Mouse (Mus musculus) heart, adult 11 months (tissue): Measurements from ENCODE around the gene Adgrl3.

ENCODE experiments used
- DNase-seq: peaks from one replicate; pipeline ENCODE4 v3.0.0; 2022

Gene Adgrl3

GRCm38 (mm10) chr5:81686206-81686605 lies 666.3 kb downstream of the Adgrl3 start:
- no peak for DNase-seq

- DNase-seq: peak; percentile 59
These were observed 666.9 kb downstream of the Adgrl3 start for GRCm38 (mm10) chr5:81686845-81687244.

GRCm38 (mm10) chr5:81729620-81730019 lies 709.7 kb downstream of the Adgrl3 start:
- DNase-seq: no peak

GRCm38 (mm10) chr5:81736008-81736407 lies 716.1 kb downstream of the Adgrl3 start:
- no peak for DNase-seq

GRCm38 (mm10) chr5:81738286-81739032 lies 718.5 kb downstream of the Adgrl3 start:
- no peak for DNase-seq

GRCm38 (mm10) chr5:81752426-81752825 lies 732.5 kb downstream of the Adgrl3 start:
- DNase-seq: no peak

GRCm38 (mm10) chr5:81755711-81756110 lies 735.8 kb downstream of the Adgrl3 start:
- no peak for DNase-seq

- no peak for DNase-seq
These were observed 737.3 kb downstream of the Adgrl3 start for GRCm38 (mm10) chr5:81757093-81757725.

- no peak for DNase-seq
These were observed 756.3 kb downstream of the Adgrl3 start for GRCm38 (mm10) chr5:81776234-81776633.

- no peak for DNase-seq
These were observed 756.8 kb downstream of the Adgrl3 start for GRCm38 (mm10) chr5:81776746-81777145.

GRCm38 (mm10) chr5:81784770-81785169 lies 764.8 kb downstream of the Adgrl3 start:
- no peak for DNase-seq

- DNase-seq: no peak
These were observed 770.8 kb downstream of the Adgrl3 start for GRCm38 (mm10) chr5:81790710-81791109.

- DNase-seq: no peak
These were observed 774.2 kb downstream of the Adgrl3 start for GRCm38 (mm10) chr5:81794125-81794524.

- DNase-seq: no peak
These were observed 774.7 kb downstream of the Adgrl3 start for GRCm38 (mm10) chr5:81794601-81795000.

- DNase-seq: no peak
These were observed 776.2 kb downstream of the Adgrl3 start for GRCm38 (mm10) chr5:81796128-81796527.

- no peak for DNase-seq
These were observed 791.0 kb downstream of the Adgrl3 start for GRCm38 (mm10) chr5:81810966-81811365.

- DNase-seq: no peak
These were observed 812.1 kb downstream of the Adgrl3 start for GRCm38 (mm10) chr5:81832076-81832475.

GRCm38 (mm10) chr5:81832679-81833078 lies 812.7 kb downstream of the Adgrl3 start:
- peak; percentile 41 for DNase-seq

GRCm38 (mm10) chr5:81837860-81838259 lies 817.9 kb downstream of the Adgrl3 start:
- DNase-seq: no peak

- DNase-seq: no peak
These were observed 823.9 kb downstream of the Adgrl3 start for GRCm38 (mm10) chr5:81843798-81844197.

- no peak for DNase-seq
These were observed 850.4 kb downstream of the Adgrl3 start for GRCm38 (mm10) chr5:81870336-81870735.
